Mouse (Mus musculus) bone marrow macrophage, adult 2 months (primary cell): ENCODE measurements around the gene Tal1. TPM values are rescaled to one million over a fixed set of nuclear protein-coding genes. Genes with fewer than 3 reads are reported as not detected.

Experiments
- H3K27ac ChIP-seq: 2 replicates; pipeline ENCODE4 v1.5.1; 2012; ENCODE audit warnings: low read depth, low read length; ENCODE audit not compliant: insufficient read depth
- H3K4me1 ChIP-seq: 2 replicates; pipeline ENCODE4 v1.6.1; 2012; ENCODE audit warnings: low read length; ENCODE audit not compliant: control insufficient read depth, insufficient read depth
- H3K4me3 ChIP-seq: 2 replicates; pipeline ENCODE4 v1.5.1; 2012; ENCODE audit warnings: mild to moderate bottlenecking, low read length, moderate library complexity; ENCODE audit not compliant: insufficient read depth
- CTCF ChIP-seq: IDR thresholded peaks from 2 replicates; pipeline ENCODE4 v1.5.1; 2012; ENCODE audit warnings: low read depth, mild to moderate bottlenecking, low read length, moderate library complexity
- POLR2A ChIP-seq: IDR thresholded peaks from 2 replicates; pipeline ENCODE4 v1.6.1; 2012; ENCODE audit warnings: mild to moderate bottlenecking, low read depth, low read length, borderline replicate concordance
- polyA plus RNA-seq: library from polyadenylated mRNA; stranded (reverse); fragments of >200 nt; gene quantifications from 2 replicates; pipeline ENCODE4 v1.2.4, GENCODE M21; 2012; ENCODE audit not compliant: missing spikeins, insufficient read depth, insufficient read length

The Tal1 gene
- polyA plus RNA-seq, 1 experiment = 4.4 TPM

- peaks cover 19% of the 10 kb centered on the region for H3K4me1 ChIP-seq
- no peak overlapping the region for H3K4me3 ChIP-seq
- TF ChIP-seq POLR2A = no peak
- TF ChIP-seq CTCF = no peak
- no peak overlapping the region for H3K27ac ChIP-seq
These were observed 535 bp upstream of the Tal1 start for GRCm38 (mm10) chr4:115055691-115056090.

- Histone ChIP-seq H3K4me3 (peak overlapping the region; percentile 75), H3K27ac (peak overlapping the region; percentile 65), H3K4me1 (peaks cover 18% of the 10 kb centered on the region)
- no peak for TF ChIP-seq POLR2A
- no peak for TF ChIP-seq CTCF
These were observed 871 bp downstream of the Tal1 start for GRCm38 (mm10) chr4:115056921-115057673.

- peaks cover 14% of the 10 kb centered on the region for H3K4me1 ChIP-seq
These were observed 1.6 kb downstream of the Tal1 start for GRCm38 (mm10) chr4:115057674-115058316.

GRCm38 (mm10) chr4:115058317-115058761, 2.1 kb downstream of the Tal1 start:
- TF ChIP-seq CTCF (no peak), POLR2A (no peak)
- H3K27ac ChIP-seq = peak overlapping the region; percentile 32
- peak overlapping the region; percentile 75 for H3K4me3 ChIP-seq
- H3K4me1 ChIP-seq = peaks cover 9% of the 10 kb centered on the region

More at GRCm38 (mm10) chr4:115057674-115058316, 1.6 kb downstream of the Tal1 start:
- Histone ChIP-seq H3K4me3 (peak overlapping the region; percentile 75), H3K27ac (peak overlapping the region; percentile 32)
- TF ChIP-seq CTCF (no peak), POLR2A (no peak)

- no peak overlapping the region for H3K27ac ChIP-seq
- H3K4me3 ChIP-seq = peak overlapping the region; percentile 75
- H3K4me1 ChIP-seq = peaks cover 14% of the 10 kb centered on the region
- no peak for TF ChIP-seq POLR2A
- TF ChIP-seq CTCF = no peak
These were observed 2.8 kb downstream of the Tal1 start for GRCm38 (mm10) chr4:115058871-115059590.

GRCm38 (mm10) chr4:115059871-115060270, 3.6 kb downstream of the Tal1 start:
- no peak overlapping the region for H3K27ac ChIP-seq
- TF ChIP-seq POLR2A = no peak
- no peak for TF ChIP-seq CTCF
- no peak overlapping the region for H3K4me3 ChIP-seq
- H3K4me1 ChIP-seq = peaks cover 14% of the 10 kb centered on the region

- no peak overlapping the region for H3K27ac ChIP-seq
- peaks cover 18% of the 10 kb centered on the region for H3K4me1 ChIP-seq
- TF ChIP-seq CTCF = no peak
- no peak for TF ChIP-seq POLR2A
These were observed 4.5 kb downstream of the Tal1 start for GRCm38 (mm10) chr4:115060753-115061152.

GRCm38 (mm10) chr4:115062540-115062874, 6.3 kb downstream of the Tal1 start:
- Histone ChIP-seq H3K4me1 (peaks cover 15% of the 10 kb centered on the region), H3K27ac (peak overlapping the region; percentile 44; the same call in 1 of the 2 replicates), H3K4me3 (peak overlapping the region; percentile 80)
- no peak for TF ChIP-seq CTCF
- no peak for TF ChIP-seq POLR2A

More at GRCm38 (mm10) chr4:115060753-115061152, 4.5 kb downstream of the Tal1 start:
- H3K4me3 ChIP-seq = no peak overlapping the region

GRCm38 (mm10) chr4:115062875-115063517, 6.8 kb downstream of the Tal1 start:
- TF ChIP-seq POLR2A (no peak), CTCF (no peak)
- peak overlapping the region; percentile 44; the same call in 1 of the 2 replicates for H3K27ac ChIP-seq
- peak overlapping the region; percentile 80 for H3K4me3 ChIP-seq
- H3K4me1 ChIP-seq = peaks cover 15% of the 10 kb centered on the region
